Mouse (Mus musculus) small intestine, adult 2 months (tissue): Measurements from ENCODE around the gene Mllt11.

Source experiments
- CTCF ChIP-seq: fragments of 200-500 bp; IDR thresholded peaks from 2 replicates; pipeline ENCODE4 v1.5.1; 2012; ENCODE audit warnings: low read depth, mild to moderate bottlenecking, control low read depth, inconsistent platforms, low read length, moderate library complexity, mixed read lengths; ENCODE audit not compliant: insufficient replicate concordance, insufficient read length; ENCODE audit errors: extremely low read depth
- POLR2A ChIP-seq: fragments of 200-500 bp; IDR thresholded peaks from 2 replicates; pipeline ENCODE4 v1.6.1; 2012; ENCODE audit warnings: low read depth, mild to moderate bottlenecking, control low read depth, inconsistent platforms, low read length, moderate library complexity

GRCm38 (mm10) chr3:95270766-95271364 lies 38.9 kb upstream of the Mllt11 start:
- TF ChIP-seq CTCF, result no peak
- no peak for TF ChIP-seq POLR2A
